Mouse (Mus musculus) T-helper 17 cell (primary cell): Measurements from ENCODE around the gene Fam133b.

Source experiments
- in situ Hi-C, 2 experiments: fragments of 300-600 bp; cut with MboI, MseI; formaldehyde crosslinking; loops; 1 replicate in 1 of 2; 2 replicates in 1 of 2; pipeline ENCODE4 v1.15.1; 2025; ENCODE audit warnings: high pct_unique_total_duplicates in 2 of 2

The Fam133b gene

DNA sequence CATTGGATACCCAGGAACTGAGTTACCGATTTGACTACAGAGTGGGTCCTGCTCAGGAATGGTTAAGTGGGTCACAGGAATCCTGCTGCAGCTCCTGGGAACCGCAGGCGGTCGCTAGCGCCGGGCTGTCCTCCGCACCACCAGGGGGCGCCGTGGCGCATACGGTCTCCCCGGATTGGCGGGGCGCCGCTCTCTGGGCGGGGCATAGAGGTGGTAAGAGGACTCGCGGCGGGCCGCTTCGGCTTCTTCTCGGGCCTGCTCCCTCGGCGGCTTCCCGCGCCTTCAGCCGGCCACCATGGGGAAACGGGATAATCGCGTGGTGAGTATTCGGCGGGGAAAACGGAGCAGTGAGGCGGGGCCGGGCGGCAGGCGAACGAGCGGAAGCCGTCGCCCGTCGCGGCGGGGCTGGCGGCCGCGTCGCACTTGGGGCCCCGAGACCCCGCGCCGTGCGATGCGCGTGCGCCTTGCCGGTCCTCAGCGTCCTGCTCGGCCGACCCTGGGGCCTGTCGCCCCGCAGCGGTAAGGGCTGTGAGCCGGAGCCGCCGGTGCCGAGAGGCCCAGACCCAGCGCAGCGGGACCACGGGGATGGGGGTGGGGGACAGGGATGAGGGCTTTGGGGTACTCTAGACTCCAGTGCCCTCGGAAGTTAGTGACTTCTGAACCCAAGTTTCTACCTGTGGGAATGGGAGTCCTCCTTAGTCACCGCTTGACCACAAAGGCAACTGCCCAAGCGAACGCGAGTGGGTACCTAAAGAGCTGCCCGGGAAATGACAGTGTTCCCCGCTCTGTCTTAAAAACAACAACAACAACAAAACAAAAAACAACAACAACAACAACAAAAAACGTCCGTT lies at the start of gene Fam133b:
Gene Fam133b (plus strand): TSS at position 205 of the 851 bp plus-strand sequence.
- in situ Hi-C loops, result loop anchor here in 1 of 2 experiments (5.0 kb wide), 1 partner anchor 47 kb away; no protein-coding TSS in a partner anchor

DNA sequence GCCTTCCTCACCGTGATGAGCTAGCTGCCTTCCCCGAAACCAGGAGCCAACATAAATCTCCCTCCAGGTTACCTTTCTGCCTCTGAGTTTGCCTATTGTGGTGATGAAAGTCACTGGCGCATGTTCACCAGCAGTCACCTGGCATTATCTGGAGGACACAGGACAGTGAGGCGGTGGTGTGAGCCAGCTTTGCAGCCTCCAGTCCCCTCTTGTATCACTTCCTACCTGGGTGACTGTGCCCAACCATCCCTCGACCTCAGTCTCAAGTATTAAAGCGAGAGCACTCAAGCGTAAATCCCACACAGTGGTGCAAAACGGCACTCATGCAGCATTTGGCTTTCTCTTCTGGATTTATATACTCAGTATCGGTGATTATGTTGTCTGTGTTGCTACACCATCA lies 49.7 kb upstream of the Fam133b start:
- in situ Hi-C loops, result no loop called here

DNA sequence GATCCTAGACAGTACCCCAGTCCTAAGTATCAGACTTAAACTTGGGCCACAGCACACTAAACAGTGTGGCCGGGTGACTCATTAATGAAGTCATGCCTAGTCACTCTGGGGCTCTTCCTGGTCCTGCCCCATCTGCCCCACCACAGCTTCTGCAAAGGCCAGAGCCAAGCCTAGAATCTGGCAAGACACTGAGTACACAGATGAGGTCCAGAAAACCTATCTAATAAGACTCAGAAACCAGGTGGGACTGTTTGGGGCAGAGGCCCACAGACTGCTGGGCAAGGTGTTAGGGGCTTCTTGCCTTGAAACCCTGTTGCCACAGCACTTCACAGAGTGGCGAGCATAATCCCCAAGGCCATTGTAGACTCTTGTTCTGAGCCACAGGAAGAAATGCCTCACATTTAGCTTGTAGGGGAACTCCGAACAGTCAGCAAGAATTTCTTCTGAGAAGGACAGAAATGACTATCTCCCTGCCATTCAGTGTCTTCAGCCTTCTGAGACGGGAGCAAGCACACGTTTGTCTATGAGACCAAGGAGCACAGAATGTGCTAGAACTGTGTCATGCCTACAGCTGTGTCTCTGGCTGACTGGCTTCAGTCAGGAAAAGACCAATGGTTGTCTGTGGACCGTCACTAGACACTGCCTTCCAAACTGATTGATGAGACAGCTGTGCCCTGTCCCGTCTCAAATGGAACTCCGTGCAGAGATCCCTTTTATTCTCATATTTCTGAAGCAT lies 49.0 kb upstream of the Fam133b start:
- in situ Hi-C loops, result loop anchor here in 1 of 2 experiments (5.0 kb wide), 1 partner anchor 48 kb away; the partner anchor contains the start of gene Fam133b

DNA sequence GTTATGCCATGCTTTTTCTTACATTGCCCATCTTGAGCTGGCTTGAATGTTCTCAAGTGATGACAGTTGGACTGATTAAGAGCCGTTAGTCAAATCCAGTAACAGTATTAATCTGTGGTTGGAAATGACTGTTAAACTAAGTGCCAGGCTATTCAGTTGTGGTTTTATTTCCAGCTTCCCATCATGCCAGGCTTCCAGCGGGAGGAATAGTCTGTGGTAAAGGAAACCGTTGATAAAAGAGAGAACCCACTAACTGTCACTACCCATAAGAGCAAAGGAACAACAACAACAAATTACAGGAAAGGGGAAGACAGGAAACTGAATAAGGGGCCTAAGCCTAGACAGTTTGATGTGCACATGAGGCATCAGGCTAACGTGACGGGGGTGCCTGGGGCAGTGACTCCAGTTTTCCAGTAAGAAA lies 46.1 kb upstream of the Fam133b start:
- in situ Hi-C loops, result loop anchor here in 1 of 2 experiments (5.0 kb wide), 1 partner anchor 45 kb away; the partner anchor contains the start of gene Fam133b

DNA sequence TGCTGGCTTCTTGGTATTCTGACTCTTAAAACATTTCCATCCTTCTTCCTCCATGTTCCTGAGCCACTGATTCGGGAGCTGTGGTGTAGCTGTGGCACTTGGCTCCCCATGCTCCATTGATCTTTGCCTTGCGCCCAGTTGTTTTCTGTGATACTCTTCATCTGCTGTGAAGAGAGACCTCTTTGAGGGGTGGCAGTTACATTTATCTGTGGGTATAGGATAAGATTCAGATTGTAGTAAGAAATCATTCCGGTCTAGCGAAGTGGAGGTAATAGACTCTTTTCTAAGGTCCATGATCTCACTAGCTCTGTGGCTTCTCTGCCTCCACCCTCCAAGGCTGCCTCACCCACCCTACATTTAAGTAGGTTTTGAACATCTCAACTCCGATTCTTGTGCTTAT lies 43.3 kb upstream of the Fam133b start:
- in situ Hi-C loops, result no loop called here

DNA sequence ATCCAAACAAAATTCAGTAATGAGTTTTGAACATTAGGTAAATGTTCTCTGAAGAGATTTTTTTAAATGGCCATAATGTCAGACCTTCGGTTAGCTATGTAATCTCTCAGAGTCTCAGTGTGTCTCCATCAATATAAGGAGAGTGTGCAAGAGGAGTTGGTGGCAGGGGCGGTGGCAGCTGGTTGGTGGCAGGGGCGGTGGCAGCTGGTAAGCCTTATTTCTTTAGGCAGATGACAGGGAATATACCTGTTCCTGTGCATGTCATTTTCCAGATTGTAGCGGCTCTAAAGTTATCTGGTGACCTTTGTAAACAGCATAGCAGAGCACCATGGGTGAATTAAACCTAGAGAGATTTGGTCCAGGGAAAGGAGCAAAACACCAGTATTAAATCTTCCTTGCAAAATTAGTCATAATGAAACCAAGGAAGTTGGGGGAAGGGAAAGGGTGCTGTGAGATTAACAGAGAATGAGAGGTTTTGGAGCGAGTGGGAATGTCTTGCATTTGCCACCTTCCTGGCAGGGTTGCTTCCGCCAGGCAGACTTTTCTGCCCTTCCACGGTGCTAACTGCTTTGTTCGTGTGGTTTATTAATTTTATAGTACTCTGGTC lies 42.6 kb upstream of the Fam133b start:
- in situ Hi-C loops, result no loop called here

DNA sequence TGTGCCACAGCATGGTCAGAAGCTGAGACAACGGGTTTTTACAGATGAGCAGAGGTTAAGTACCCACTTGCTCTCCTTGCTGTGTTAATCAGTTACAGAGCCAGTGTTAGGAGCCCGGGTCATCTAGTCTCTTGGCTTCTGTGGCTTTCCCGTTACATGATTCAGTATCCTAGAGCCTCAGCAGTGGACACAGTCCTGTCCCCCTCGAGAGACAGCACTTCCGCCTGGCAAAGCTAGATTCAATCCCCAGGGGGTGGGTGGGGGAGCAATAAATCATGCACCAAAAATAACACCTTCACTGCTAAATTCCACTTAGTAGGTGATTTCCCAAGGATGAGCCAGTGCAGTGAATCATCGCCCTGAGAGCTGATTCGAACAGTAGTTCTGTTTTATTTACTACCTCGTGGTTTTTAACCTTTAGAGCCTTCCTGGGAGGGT lies 42.0 kb upstream of the Fam133b start:
- in situ Hi-C loops, result no loop called here

DNA sequence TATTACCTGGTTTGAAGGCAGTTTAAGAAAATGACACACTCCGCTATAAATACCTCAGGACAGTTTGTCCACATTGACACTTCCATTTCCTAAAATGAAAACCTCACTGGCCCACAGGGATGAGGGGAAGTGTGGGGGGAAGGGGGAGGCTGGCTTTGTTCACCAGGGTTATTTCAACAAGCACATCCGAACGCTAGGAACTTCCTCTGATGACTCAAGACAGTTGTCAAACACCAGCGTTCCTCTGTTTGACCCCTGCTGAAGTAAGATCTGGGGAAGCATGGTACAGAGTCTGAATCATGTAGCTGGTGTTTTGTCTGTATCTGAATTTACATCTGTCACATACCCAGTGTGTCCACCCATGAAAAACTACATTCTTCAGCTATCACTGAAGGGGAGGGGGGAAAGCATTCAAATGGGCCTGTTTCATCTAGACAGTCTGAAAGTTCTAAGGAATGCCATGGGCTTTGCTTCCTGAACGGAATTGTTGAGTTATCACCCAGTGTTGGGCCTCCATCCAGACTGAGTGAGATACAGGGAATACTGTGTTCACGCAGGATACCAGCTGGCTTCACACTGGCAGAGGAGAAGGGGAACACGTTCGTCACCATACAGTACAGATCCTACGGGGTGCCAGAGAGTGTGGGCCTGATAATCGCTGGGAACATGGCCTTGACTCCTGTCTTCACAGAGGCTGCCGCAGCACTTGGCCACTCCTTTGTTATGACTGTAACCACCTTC lies 40.9 kb upstream of the Fam133b start:
- in situ Hi-C loops, result no loop called here

DNA sequence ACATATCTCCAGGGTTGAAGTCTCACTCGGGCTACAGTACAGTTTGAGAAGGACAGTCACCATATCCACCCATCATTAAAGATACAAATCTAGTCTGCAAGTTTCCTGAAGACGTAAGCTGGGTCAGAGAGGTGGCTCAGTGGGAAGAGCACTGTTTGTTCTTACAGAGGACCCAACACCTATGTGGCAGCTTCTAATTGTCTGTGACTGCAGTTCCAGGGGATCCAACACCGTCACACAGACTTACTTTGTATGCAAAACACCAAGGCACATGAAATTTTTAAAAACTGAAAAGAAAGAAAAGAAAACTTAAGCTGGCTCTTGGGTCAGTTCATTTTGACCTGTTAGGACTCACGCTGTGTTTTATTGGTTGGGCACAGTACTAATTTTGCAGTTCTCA lies 40.3 kb upstream of the Fam133b start:
- in situ Hi-C loops, result no loop called here

DNA sequence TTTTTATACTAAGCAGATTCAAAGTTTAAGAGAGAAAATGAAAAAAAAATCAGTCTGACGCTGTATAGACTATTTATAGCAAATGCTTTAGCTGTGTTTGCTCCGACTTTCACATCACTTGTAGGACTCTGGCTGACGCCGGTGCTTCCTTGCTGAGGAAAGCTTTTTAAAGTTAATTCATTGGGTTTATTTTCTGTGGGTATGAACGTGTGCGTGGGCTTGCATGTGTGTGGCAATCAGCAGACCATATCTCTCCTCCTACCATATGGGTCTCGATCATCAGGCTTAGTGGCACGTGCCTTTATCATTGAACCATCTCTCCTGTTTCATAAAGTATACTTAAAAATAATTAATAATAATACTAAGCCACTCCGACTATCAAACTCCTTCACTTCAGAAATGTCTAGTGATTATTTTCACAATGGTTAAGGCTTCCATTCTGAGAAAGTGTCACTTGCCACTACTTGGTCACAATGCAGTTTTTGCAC lies 39.8 kb upstream of the Fam133b start:
- in situ Hi-C loops, result no loop called here

DNA sequence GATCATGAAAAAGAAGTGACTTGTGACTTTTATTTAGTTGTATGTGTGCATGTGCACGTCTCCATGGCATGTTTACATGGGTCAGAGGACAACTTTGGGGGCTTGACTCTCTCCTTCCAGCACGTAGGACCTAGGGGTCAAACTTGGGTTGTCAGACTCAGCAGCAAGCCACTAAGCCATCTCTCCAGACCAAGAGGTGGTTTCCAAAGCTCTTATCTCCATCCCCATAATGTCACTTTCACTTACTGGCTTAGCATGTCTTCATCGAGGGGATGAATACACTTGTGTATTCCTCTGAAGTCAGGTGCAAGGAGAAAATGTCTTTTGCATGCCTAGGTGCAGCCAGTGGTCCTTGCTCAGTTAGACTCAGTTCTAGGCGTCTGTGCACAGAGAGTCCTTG lies 39.2 kb upstream of the Fam133b start:
- in situ Hi-C loops, result no loop called here

DNA sequence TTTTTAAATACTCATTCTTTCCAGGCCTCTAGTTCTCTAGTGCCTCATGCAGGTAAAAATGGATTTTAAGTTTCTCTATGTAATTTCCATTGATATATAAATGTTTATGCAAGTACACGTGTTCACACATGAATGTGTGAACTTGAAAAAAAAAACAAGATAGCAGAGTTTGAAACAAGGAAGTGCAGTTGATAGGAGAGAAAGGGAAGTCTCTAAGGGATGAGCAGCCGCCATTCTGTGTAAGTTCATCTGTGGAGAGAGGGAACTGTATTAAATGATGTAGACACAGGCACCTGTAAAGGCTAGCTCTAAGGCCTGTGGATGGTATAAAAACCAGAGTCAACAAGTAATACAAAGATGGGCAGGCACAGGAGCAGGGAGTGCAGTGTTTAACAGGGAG lies 38.1 kb upstream of the Fam133b start:
- in situ Hi-C loops, result no loop called here

DNA sequence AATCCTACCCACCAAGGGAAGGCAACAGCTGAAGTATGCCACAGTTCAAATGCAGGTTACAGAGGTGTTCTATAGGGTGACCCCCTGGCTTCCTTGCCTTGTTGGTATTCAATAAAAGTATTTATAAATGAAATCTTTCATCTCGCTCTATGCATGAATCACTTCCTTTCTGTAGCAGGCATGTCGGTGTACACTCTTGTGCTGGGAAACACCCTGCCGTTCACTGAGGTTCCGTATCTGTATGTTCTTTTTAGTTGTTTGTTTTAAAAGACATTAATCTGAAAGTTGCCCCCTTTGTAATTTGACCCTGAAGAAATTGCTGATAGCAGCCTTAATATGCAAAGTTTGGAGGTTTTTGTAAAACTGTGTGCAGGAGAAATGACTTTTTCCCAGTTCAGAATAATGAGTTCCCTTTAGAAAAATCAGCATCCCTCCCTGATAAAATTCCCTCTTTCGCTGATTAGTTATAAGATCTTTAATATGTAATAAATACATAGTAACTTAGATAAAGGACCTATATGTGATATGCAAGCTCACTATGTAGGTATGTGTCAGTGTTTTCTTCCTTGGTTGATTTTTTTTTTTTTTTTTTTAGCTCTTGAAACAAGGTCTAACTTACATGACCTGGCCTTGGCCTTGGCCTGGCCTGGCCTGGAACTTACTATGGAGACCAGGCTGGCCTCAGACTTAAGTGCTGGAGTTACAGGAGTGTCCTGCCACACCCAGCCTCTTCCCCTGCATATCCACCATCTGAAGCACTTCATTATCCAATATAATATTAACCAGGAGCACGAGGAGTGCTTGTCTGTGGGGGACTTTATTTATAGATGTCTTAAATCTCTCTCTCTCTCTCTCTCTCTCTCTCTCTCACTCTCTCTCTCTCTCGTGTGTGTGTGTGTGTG lies 34.9 kb upstream of the Fam133b start:
- in situ Hi-C loops, result no loop called here

DNA sequence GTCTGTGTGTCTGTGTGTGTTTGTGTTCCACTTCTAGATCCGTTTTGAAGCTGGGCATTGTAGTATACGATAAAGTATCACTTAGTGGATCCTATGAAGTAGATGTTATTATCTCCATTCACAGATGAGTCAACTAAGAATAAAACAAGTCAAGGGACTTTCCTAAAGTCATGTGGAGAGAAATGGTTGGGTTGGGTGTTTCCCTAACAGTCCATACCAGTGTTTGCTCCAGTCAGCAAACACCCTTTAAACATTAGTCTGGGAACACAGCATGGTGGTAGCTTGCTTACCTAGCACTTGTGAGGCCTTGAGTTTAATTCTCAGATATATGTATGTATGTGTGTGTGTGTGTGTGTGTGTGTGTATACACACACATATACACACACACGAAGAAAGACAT lies 34.1 kb upstream of the Fam133b start:
- in situ Hi-C loops, result no loop called here

DNA sequence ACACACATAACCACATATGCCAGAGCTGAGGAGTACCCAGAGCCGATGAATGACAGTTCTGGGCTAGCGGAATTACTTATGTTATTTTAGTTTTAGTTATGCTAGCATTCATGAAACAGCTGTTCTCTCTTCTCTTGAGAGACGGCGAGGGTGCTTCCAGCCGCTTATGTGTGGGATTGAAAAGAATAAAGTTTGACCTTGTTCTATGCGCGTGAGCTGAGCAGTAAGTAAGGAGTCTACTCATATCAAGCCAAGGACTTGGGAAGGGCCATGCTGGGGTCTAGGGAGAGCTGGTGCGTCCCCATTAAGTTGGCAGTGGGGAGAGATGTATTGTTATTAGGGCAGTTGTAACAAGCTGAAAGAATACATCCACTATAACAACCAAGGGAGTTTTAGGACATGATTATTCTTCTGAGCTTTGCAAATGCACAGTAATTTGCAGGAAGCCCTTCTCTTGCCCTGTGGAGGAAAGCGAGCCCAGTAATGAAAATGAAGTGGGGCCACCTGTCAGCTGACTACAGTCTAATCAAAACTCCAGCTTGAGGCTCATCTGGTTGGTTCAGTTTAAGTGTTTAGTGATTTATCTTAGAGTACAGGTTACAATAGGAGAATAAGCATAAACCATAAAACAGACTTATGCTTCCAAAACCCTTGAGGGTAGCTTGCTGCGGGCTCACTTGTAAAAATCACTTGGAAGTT lies 32.4 kb upstream of the Fam133b start:
- in situ Hi-C loops, result loop anchor here in 1 of 2 experiments (5.0 to 10.0 kb wide), 2 partner anchors 169 to 286 kb away; partner anchors contain the start of gene Cdk6

DNA sequence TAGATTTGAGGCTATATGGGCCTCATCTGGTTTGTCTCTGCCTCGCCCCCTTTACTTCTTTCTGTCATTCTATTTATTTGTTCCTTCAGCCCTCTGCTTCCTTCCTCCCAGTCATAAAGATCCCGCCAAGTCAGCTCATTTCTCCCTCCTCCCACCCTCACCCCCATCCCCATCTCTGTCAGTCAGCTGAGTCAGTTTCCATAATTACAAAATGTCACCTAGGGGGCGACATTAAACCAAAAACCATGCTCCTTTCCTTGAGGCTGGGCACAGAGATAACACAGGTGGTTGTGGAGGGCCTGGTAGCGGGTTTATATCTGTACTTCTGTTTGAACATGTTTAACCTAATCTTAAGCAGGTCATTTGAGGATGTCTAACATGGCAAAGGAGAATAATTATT lies 31.0 kb upstream of the Fam133b start:
- in situ Hi-C loops, result loop anchor here in 1 of 2 experiments (5.0 to 10.0 kb wide), 2 partner anchors 170 to 288 kb away; partner anchors contain the start of gene Cdk6

DNA sequence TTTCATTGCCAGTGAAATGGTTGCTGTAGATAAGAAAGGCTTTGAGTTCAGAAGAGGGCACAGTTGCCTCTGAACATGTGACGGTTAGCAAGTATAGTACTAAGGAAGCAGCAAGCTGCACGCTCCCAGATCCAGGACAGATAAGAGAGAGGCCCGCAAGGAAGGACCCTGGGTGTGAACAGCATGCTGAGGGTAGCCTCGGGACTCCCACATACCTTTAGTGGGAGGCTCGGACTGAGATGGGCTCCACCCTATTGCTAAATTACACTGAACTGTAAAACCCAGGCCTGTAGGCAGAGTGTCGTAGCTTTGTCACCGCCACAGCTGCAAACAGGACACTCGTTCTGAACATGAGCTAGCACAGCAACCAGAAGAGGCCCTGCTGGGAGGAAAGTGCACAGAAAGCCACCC lies 28.7 kb upstream of the Fam133b start:
- in situ Hi-C loops, result loop anchor here (5.0 to 10.0 kb wide), 2 partner anchors 173 to 290 kb away; partner anchors contain the start of gene Cdk6 (in 2 of the 2)

DNA sequence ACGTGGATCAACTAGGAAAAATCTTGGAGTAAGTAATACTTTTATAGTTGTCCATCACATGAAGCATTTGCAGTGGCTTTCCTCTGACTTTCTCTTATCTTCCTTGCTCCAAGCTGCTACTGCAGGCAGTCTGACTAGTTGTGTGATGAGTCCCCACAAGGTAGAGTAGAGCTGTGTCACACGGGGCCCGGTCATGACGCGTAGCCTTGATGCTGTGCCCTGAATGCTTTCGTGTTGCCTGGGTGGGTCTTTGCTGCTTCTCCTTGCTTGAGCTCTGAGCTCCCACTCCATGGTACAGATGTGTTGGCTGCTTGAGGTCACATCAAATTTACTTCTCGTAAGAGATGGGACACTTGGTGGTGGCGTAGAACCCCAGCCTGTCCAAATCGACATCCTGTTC lies 28.2 kb upstream of the Fam133b start:
- in situ Hi-C loops, result loop anchor here (5.0 to 10.0 kb wide), 2 partner anchors 173 to 291 kb away; partner anchors contain the start of gene Cdk6 (in 1 of the 2)

DNA sequence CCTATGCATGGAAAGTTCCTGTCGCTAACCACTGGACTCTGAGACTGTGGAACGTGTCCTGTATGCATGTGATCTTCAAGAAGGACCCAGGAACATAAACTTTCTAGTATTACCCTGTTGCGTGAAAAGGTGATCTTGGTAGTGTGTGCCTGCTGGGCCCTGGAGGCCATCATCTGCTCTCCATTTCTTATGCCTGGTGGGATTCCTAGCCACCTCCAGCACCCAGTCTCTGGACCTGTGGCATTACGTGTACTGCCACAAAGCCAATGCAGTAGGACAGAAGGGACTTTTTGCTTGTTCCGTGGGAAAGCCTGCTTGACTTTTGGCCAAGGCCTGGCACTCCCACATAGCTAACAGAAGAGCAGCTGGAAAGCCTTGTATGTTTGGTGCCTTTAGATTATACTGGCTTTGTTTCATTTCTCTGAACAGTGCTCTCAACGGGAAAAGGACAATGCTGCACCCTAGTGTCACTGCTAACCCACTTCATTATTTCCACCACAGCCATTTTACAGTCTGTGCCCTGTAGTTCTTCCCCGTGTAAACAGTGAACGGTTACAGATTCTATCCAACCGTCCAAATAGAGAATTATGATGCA lies 27.1 kb upstream of the Fam133b start:
- in situ Hi-C loops, result loop anchor here (5.0 to 10.0 kb wide), 2 partner anchors 174 to 292 kb away; partner anchors contain the start of gene Cdk6 (in 1 of the 2)
